Mouse (Mus musculus): ENCODE results near the gene Slc39a13. TPM values are rescaled to one million over a fixed set of nuclear protein-coding genes. Genes with fewer than 3 reads are reported as not detected.
"Not testable (repeated sequence)": the region's sequence is repeated elsewhere in the genome, so short reads cannot be mapped to it uniquely, and the experiment has no call there.

The Slc39a13 gene
- polyA plus RNA-seq, 1 experiment from 2014 or later, result 21.9 TPM

- H3K36me3 ChIP-seq (ENCODE audit: control insufficient read depth, insufficient read depth, low read length), result no peaks in the 10 kb centered on the region
- ATAC-seq (ENCODE audit: low FRiP score, low TSS enrichment), result no peak
- H3K4me1 ChIP-seq (ENCODE audit: control insufficient read depth, insufficient read depth, low read length), result no peaks in the 10 kb centered on the region
- WGBS, result 77% methylated on average over 6 of the region's 6 CpGs
- H3K9me3 ChIP-seq (ENCODE audit: control insufficient read depth, low read length), result no peaks in the 10 kb centered on the region
- no peak overlapping the region for H3K9ac ChIP-seq (replicated peaks; ENCODE audit: low read length)
- no peaks in the 10 kb centered on the region for H3K27me3 ChIP-seq (ENCODE audit: control insufficient read depth, insufficient read depth, low read length)
- no peak overlapping the region for H3K4me3 ChIP-seq (replicated peaks; ENCODE audit: low read depth, low read length)
- H3K27ac ChIP-seq (replicated peaks; ENCODE audit: low read depth, low read length), result no peak overlapping the region
- DNase-seq, result no peak
- no peak overlapping the region for H3K4me2 ChIP-seq (ENCODE audit: low read length)
These were observed 43.6 kb upstream of the Slc39a13 start for GRCm38 (mm10) chr2:91113852-91114251.

DNA sequence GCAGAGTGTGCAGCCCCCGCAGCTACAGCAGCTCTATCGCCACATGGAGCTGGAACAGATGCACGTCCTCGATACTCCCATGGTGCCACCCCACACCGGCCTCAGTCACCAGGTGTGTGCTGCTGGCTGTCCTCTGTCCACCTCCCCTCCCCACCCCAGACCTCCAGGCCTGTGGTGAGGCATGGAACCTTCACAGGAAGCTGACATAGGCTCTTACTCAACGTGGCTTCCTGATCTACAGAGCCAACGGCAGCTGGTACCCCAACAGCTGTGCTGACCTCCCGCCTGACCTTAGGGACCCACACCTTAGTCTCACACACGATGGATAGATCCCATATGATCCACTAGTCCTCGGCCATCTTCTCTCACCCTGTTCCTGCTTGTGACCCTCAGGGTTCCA lies 43.1 kb upstream of the Slc39a13 start:
- Histone ChIP-seq H3K36me3 (ENCODE audit: control insufficient read depth, insufficient read depth, low read length) (no peaks in the 10 kb centered on the region), H3K4me2 (ENCODE audit: low read length) (no peak overlapping the region), H3K4me3 (replicated peaks; ENCODE audit: low read depth, low read length) (no peak overlapping the region), H3K27me3 (ENCODE audit: control insufficient read depth, insufficient read depth, low read length) (no peaks in the 10 kb centered on the region), H3K4me1 (ENCODE audit: control insufficient read depth, insufficient read depth, low read length) (no peaks in the 10 kb centered on the region), H3K27ac (replicated peaks; ENCODE audit: low read depth, low read length) (no peak overlapping the region), H3K9ac (replicated peaks; ENCODE audit: low read length) (no peak overlapping the region), H3K9me3 (ENCODE audit: control insufficient read depth, low read length) (no peaks in the 10 kb centered on the region)
- no peak for ATAC-seq (ENCODE audit: low FRiP score, low TSS enrichment)
- WGBS, result 75% methylated on average over 10 of the region's 10 CpGs
- no peak for DNase-seq

- no peak overlapping the region for H3K4me3 ChIP-seq (replicated peaks; ENCODE audit: low read depth, low read length)
- no peak for ATAC-seq (ENCODE audit: low FRiP score, low TSS enrichment)
- no peaks in the 10 kb centered on the region for H3K36me3 ChIP-seq (ENCODE audit: control insufficient read depth, insufficient read depth, low read length)
- no peaks in the 10 kb centered on the region for H3K9me3 ChIP-seq (ENCODE audit: control insufficient read depth, low read length)
- H3K9ac ChIP-seq (replicated peaks; ENCODE audit: low read length), result no peak overlapping the region
- no peak overlapping the region for H3K27ac ChIP-seq (replicated peaks; ENCODE audit: low read depth, low read length)
- no peaks in the 10 kb centered on the region for H3K4me1 ChIP-seq (ENCODE audit: control insufficient read depth, insufficient read depth, low read length)
- no peak overlapping the region for H3K4me2 ChIP-seq (ENCODE audit: low read length)
- DNase-seq, result no peak
- 70% methylated on average over 4 of the region's 4 CpGs for WGBS
- H3K27me3 ChIP-seq (ENCODE audit: control insufficient read depth, insufficient read depth, low read length), result no peaks in the 10 kb centered on the region
These were observed 42.3 kb upstream of the Slc39a13 start for GRCm38 (mm10) chr2:91112491-91112890.

DNA sequence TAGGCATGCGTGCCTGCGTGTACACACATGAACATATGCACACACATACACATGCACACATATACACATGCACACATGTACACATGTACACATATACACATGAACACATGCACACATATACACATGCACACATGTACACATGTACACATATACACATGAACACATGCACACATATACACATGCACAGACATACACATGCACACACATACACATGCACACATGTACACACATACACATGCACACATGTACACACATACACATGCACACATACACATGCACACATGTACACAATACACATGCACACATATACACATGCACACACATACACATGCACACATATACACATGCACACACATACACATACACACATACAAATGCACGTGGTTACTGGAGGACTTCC lies 41.6 kb upstream of the Slc39a13 start:
- 90% methylated on average over 3 of the region's 3 CpGs for WGBS
- DNase-seq; H3K4me1 ChIP-seq (ENCODE audit: control insufficient read depth, insufficient read depth, low read length); H3K4me2 ChIP-seq (ENCODE audit: low read length); H3K27me3 ChIP-seq (ENCODE audit: control insufficient read depth, insufficient read depth, low read length); ATAC-seq (ENCODE audit: low FRiP score, low TSS enrichment); H3K36me3 ChIP-seq (ENCODE audit: control insufficient read depth, insufficient read depth, low read length); H3K4me3 ChIP-seq (replicated peaks; ENCODE audit: low read depth, low read length); H3K27ac ChIP-seq (replicated peaks; ENCODE audit: low read depth, low read length); H3K9me3 ChIP-seq (ENCODE audit: control insufficient read depth, low read length); H3K9ac ChIP-seq (replicated peaks; ENCODE audit: low read length): not testable (repeated sequence)

DNA sequence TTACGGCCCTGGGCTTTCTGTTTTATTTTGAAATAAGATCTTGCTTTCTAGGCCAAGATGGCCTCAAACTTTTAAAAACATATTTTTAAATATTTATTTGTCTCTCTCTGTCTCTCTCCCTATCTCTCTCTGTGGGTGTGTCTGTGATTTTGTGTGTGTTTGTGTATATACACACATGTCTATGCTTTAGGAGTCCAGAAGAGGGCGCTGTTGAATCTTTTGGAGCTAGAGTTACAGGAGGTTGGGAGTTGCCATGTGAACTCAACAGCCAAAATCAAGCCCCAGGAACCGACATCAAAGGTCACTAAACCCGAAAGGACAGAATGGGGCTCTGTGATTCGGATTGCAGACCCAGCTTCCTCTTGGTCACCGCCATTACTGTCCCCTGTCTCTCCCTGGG lies 40.2 kb upstream of the Slc39a13 start:
- no peak for ATAC-seq (ENCODE audit: low FRiP score, low TSS enrichment)
- Histone ChIP-seq H3K9me3 (ENCODE audit: control insufficient read depth, low read length) (no peaks in the 10 kb centered on the region), H3K27ac (replicated peaks; ENCODE audit: low read depth, low read length) (no peak overlapping the region), H3K27me3 (ENCODE audit: control insufficient read depth, insufficient read depth, low read length) (no peaks in the 10 kb centered on the region), H3K4me3 (replicated peaks; ENCODE audit: low read depth, low read length) (no peak overlapping the region), H3K4me1 (ENCODE audit: control insufficient read depth, insufficient read depth, low read length) (no peaks in the 10 kb centered on the region), H3K4me2 (ENCODE audit: low read length) (no peak overlapping the region), H3K9ac (replicated peaks; ENCODE audit: low read length) (no peak overlapping the region), H3K36me3 (ENCODE audit: control insufficient read depth, insufficient read depth, low read length) (no peaks in the 10 kb centered on the region)
- DNase-seq, result no peak
- 81% methylated on average over 6 of the region's 6 CpGs for WGBS

DNA sequence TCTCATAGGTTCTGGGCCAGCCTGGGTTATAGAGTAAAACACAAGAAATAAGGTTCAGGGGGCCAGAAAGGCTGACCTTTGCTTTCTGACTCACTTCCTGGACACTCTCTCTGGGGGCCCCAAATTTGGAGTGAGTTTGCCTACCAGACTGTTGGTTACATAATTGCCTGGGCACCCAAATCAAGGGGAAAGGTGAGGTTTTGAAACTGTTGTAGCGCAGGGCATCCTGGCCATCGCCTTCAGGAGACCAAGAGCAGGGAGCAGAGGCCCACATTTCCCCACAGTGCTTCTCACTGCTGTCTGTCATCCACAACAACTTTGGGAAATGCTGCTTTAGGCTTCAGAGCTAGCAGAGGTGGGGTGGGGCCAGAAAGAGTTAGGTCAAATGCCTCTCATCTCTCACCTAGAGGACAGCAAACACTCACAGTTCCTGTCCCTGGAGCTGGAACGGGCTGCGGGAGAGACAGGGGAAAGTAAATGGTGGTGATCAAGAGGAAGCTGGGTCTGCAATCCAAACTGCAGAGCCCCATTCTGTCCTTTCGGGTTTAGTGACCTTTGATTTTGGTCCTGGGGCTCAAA lies 39.7 kb upstream of the Slc39a13 start:
- Histone ChIP-seq H3K36me3 (ENCODE audit: control insufficient read depth, insufficient read depth, low read length) (no peaks in the 10 kb centered on the region), H3K27ac (replicated peaks; ENCODE audit: low read depth, low read length) (no peak overlapping the region), H3K4me1 (ENCODE audit: control insufficient read depth, insufficient read depth, low read length) (no peaks in the 10 kb centered on the region), H3K9ac (replicated peaks; ENCODE audit: low read length) (no peak overlapping the region), H3K4me3 (replicated peaks; ENCODE audit: low read depth, low read length) (no peak overlapping the region), H3K4me2 (ENCODE audit: low read length) (no peak overlapping the region), H3K9me3 (ENCODE audit: control insufficient read depth, low read length) (no peaks in the 10 kb centered on the region), H3K27me3 (ENCODE audit: control insufficient read depth, insufficient read depth, low read length) (no peaks in the 10 kb centered on the region)
- ATAC-seq (ENCODE audit: low FRiP score, low TSS enrichment), result no peak
- WGBS, result 88% methylated on average over 5 of the region's 5 CpGs
- DNase-seq, result no peak

- Histone ChIP-seq H3K27me3 (ENCODE audit: control insufficient read depth, insufficient read depth, low read length) (no peaks in the 10 kb centered on the region), H3K4me2 (ENCODE audit: low read length) (no peak overlapping the region), H3K4me3 (replicated peaks; ENCODE audit: low read depth, low read length) (no peak overlapping the region), H3K9ac (replicated peaks; ENCODE audit: low read length) (no peak overlapping the region), H3K36me3 (ENCODE audit: control insufficient read depth, insufficient read depth, low read length) (no peaks in the 10 kb centered on the region), H3K9me3 (ENCODE audit: control insufficient read depth, low read length) (no peaks in the 10 kb centered on the region), H3K4me1 (ENCODE audit: control insufficient read depth, insufficient read depth, low read length) (no peaks in the 10 kb centered on the region), H3K27ac (replicated peaks; ENCODE audit: low read depth, low read length) (no peak overlapping the region)
- ATAC-seq (ENCODE audit: low FRiP score, low TSS enrichment), result no peak
- DNase-seq, result no peak
- WGBS, result 85% methylated on average over 5 of the region's 5 CpGs
These were observed 39.0 kb upstream of the Slc39a13 start for GRCm38 (mm10) chr2:91109241-91109640.

DNA sequence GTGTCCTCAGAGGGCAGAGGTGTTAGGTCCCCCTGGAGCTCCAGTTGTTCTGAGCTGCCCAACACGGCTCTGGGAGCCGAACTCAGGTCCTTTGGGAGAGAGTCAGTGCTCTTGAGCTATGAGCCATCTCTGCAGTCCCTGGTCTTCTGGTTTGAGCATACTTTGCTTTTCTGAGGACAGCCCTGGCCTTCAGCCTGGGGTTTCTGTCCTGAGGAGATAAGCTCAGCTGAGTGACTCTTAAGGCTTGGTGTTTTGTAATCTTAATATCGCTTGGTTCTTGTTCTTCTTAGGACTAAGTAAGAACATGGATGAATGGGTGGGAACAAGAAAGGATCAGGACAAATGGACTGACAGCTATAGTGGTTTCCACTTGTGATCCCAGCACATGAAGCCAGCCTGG lies 37.9 kb upstream of the Slc39a13 start:
- no peak overlapping the region for H3K27ac ChIP-seq (replicated peaks; ENCODE audit: low read depth, low read length)
- H3K27me3 ChIP-seq (ENCODE audit: control insufficient read depth, insufficient read depth, low read length), result no peaks in the 10 kb centered on the region
- WGBS, result 89% methylated on average over 3 of the region's 3 CpGs
- no peak for DNase-seq
- no peak for ATAC-seq (ENCODE audit: low FRiP score, low TSS enrichment)
- no peak overlapping the region for H3K4me3 ChIP-seq (replicated peaks; ENCODE audit: low read depth, low read length)
- no peaks in the 10 kb centered on the region for H3K9me3 ChIP-seq (ENCODE audit: control insufficient read depth, low read length)
- H3K4me2 ChIP-seq (ENCODE audit: low read length), result no peak overlapping the region
- no peak overlapping the region for H3K9ac ChIP-seq (replicated peaks; ENCODE audit: low read length)
- no peaks in the 10 kb centered on the region for H3K36me3 ChIP-seq (ENCODE audit: control insufficient read depth, insufficient read depth, low read length)
- no peaks in the 10 kb centered on the region for H3K4me1 ChIP-seq (ENCODE audit: control insufficient read depth, insufficient read depth, low read length)

- H3K4me3 ChIP-seq (replicated peaks; ENCODE audit: low read depth, low read length), result no peak overlapping the region
- peak; percentile 81; the same call in 1 of the 2 replicates for ATAC-seq (ENCODE audit: low FRiP score, low TSS enrichment)
- no peaks in the 10 kb centered on the region for H3K9me3 ChIP-seq (ENCODE audit: control insufficient read depth, low read length)
- peak; percentile 96 for DNase-seq
- H3K9ac ChIP-seq (replicated peaks; ENCODE audit: low read length), result no peak overlapping the region
- no peak overlapping the region for H3K27ac ChIP-seq (replicated peaks; ENCODE audit: low read depth, low read length)
- no peaks in the 10 kb centered on the region for H3K36me3 ChIP-seq (ENCODE audit: control insufficient read depth, insufficient read depth, low read length)
- no peaks in the 10 kb centered on the region for H3K27me3 ChIP-seq (ENCODE audit: control insufficient read depth, insufficient read depth, low read length)
- WGBS, result 12% methylated on average over 7 of the region's 7 CpGs
- no peak overlapping the region; the same call in 1 of the 2 replicates for H3K4me2 ChIP-seq (ENCODE audit: low read length)
- no peaks in the 10 kb centered on the region for H3K4me1 ChIP-seq (ENCODE audit: control insufficient read depth, insufficient read depth, low read length)
These were observed 31.0 kb upstream of the Slc39a13 start for GRCm38 (mm10) chr2:91101124-91101740.

Measured in midbrain, embryonic 14.5 days (tissue).